In the genomic region with DNA sequence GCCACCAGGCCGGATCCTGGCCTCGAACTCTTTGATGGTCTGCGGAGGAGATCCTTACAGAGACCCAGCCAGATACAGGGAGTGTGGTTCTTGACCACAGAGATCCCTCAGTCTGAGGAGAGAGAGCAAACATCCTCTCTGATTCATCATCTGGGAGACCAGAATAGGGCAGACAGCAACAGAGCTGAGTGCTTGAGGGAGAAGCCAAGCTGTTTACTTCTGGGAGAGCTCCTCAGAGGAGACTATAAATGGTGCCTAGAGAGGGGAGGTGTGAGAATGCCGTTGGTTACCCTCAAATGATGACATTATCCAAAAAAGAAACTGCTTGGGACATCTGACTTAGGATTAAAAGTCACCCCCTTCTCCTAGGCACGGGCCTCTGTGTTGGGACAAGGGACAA, we compare ENCODE assay signal across 13 mouse cellular contexts. TPM values are rescaled to one million over a fixed set of nuclear protein-coding genes. Genes with fewer than 3 reads are reported as not detected.
"Had no signal": no experiment of that assay in that cellular context is flagged by ENCODE, and none has a peak within 500 bp of the region (broad histone marks: within the 10 kb centered on the region; RNA-seq: fewer than 3 reads in every experiment).

No protein-coding gene starts in this region.

- H3K4me2 ChIP-seq: limb, embryonic 12.5 days; liver, embryonic 13.5 days; neural tube, embryonic 13.5 days had no signal

- H3K36me3 ChIP-seq: limb, embryonic 12.5 days; liver, embryonic 13.5 days; neural tube, embryonic 13.5 days had no signal

- H3K9me3 ChIP-seq: limb, embryonic 12.5 days; liver, embryonic 13.5 days; neural tube, embryonic 13.5 days had no signal

- H3K27ac ChIP-seq: limb, embryonic 12.5 days; liver, embryonic 13.5 days; neural tube, embryonic 13.5 days had no signal

- H3K4me3 ChIP-seq: limb, embryonic 12.5 days; liver, embryonic 13.5 days; neural tube, embryonic 13.5 days had no signal

- H3K9ac ChIP-seq: limb, embryonic 12.5 days; liver, embryonic 13.5 days; liver, postnatal 0 days; neural tube, embryonic 13.5 days had no signal

- DNase-seq: kidney, adult 9 months; liver; liver, embryonic 13.5 days; liver, postnatal 0 days; lung, postnatal 14 days; midbrain, embryonic 14.5 days; right cerebral cortex, postnatal 4 days; spleen, adult 18-20 months; thymus, adult 18-20 months; thymus, postnatal 14 days had no signal

- ATAC-seq: liver, postnatal 0 days had no signal

RNA-seq across cellular contexts. Expression of gene Sp6, which starts 21.7 kb away (rescaled TPM):
- polyA plus RNA-seq: midbrain, embryonic 14.5 days had no signal

RNA-seq across cellular contexts. Expression of gene Lrrc46, which starts 49.7 kb away (rescaled TPM):
- polyA plus RNA-seq: stomach, embryonic 14.5 days had no signal
